Mouse (Mus musculus) myocyte (in vitro differentiated cells): Measurements from ENCODE around the gene Tha1.

Experiments used
- CEBPB ChIP-seq: IDR thresholded peaks from 2 replicates; pipeline ENCODE4 v1.6.1; 2011; ENCODE audit warnings: mild to moderate bottlenecking, moderate library complexity; ENCODE audit not compliant: poor library complexity, insufficient read depth, severe bottlenecking
- E2F4 ChIP-seq: IDR thresholded peaks from one replicate; pipeline ENCODE4 v1.6.1; 2011; ENCODE audit warnings: mild to moderate bottlenecking, control low read depth, moderate library complexity; ENCODE audit not compliant: insufficient read depth
- MAX ChIP-seq: IDR thresholded peaks from one replicate; pipeline ENCODE4 v1.6.1; 2011; ENCODE audit warnings: low read depth, mild to moderate bottlenecking, control low read depth
- MYOG ChIP-seq, 3 experiments: IDR thresholded peaks; one replicate each; pipeline ENCODE4 v1.6.1; 2011; ENCODE audit warnings: control low read depth in 2 of 3, low read depth in 2 of 3, mild to moderate bottlenecking in 2 of 3; ENCODE audit not compliant: insufficient read length in 2 of 3, control insufficient read depth in 1 of 3, insufficient read depth in 1 of 3
- POLR2A ChIP-seq: IDR thresholded peaks from one replicate; pipeline ENCODE4 v1.6.1; 2011; ENCODE audit warnings: low read depth, mild to moderate bottlenecking, control low read depth, moderate library complexity; ENCODE audit not compliant: insufficient read length
- POLR2AphosphoS2 ChIP-seq: IDR thresholded peaks from one replicate; pipeline ENCODE4 v1.6.1; 2011; ENCODE audit warnings: low read depth, control low read depth; ENCODE audit not compliant: insufficient read length
- REST ChIP-seq: IDR thresholded peaks from one replicate; pipeline ENCODE4 v1.6.1; 2011; ENCODE audit warnings: mild to moderate bottlenecking, control low read depth, moderate library complexity; ENCODE audit not compliant: insufficient read depth, insufficient read length
- USF1 ChIP-seq: IDR thresholded peaks from one replicate; pipeline ENCODE4 v1.6.1; 2011; ENCODE audit warnings: low read depth, mild to moderate bottlenecking, control low read depth, moderate library complexity

- TF ChIP-seq MYOG (IDR thresholded peaks at IDR 0.05; ENCODE audit: control insufficient read depth in 1 of 3, insufficient read depth in 1 of 3, insufficient read length in 2 of 3, low read depth in 2 of 3) (no peak), POLR2A (no peak), POLR2AphosphoS2 (no peak), REST (no peak), MAX (no peak), E2F4 (no peak), CEBPB (no peak), USF1 (no peak)
Measured at GRCm38 (mm10) chr11:117865988-117866387, 7.3 kb downstream of the Tha1 start.
